In the genomic region with DNA sequence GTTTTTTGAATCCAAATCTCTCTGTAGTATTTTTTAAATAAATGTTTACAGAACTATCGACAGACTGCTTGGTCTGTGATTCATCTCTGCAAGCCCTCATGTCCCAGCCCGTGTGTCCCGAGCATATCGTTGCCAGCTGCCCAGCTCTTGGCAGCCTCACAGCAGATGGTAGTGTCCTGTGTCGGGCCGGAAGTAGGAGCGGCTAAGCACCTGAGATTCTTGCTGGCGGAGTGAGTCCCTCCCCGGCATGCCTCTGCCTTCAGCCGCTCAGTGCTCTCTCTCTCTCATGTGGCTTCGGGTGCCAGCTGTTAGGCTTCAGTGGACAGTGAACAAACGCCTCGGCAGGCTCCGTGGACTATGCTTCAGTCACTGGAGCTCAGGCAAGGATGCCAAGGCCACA, we compare ENCODE assay signal across 20 mouse cellular contexts. TPM values are rescaled to one million over a fixed set of nuclear protein-coding genes. Genes with fewer than 3 reads are reported as not detected.
DNase-seq lines count a peak whose midpoint lies in the region; ATAC-seq and TF ChIP-seq lines count a peak whose summit lies in the region.
"Had no signal": no experiment of that assay in that cellular context is flagged by ENCODE, and none has a peak within 500 bp of the region (broad histone marks: within the 10 kb centered on the region; RNA-seq: fewer than 3 reads in every experiment).

No protein-coding gene starts in this region.

- TF ChIP-seq CTCF in thymus, adult 2 months (IDR thresholded peaks at IDR 0.05; ENCODE audit: borderline replicate concordance, control insufficient read depth, extremely low read depth, insufficient read depth, low read length, poor library complexity) = no peak
- no peak for TF ChIP-seq CTCF in forebrain, postnatal 0 days (IDR thresholded peaks at IDR 0.05; ENCODE audit: low read depth)

- no peak overlapping the region for H3K9ac ChIP-seq in forebrain, embryonic 11.5 days (ENCODE audit: low read length)
- no peak overlapping the region for H3K9ac ChIP-seq in forebrain, postnatal 0 days
- H3K9ac ChIP-seq: liver, embryonic 13.5 days had no signal

- peaks cover 33% of the 10 kb centered on the region for H3K36me3 ChIP-seq in thymus, adult 2 months (ENCODE audit: control insufficient read depth, insufficient read depth, low read length)
- H3K36me3 ChIP-seq in forebrain, embryonic 11.5 days (ENCODE audit: control insufficient read depth, insufficient read depth, low read length) = peaks cover 20% of the 10 kb centered on the region; the same call in 1 of the 2 replicates
- H3K36me3 ChIP-seq in forebrain, postnatal 0 days (ENCODE audit: insufficient read depth) = peaks cover 48% of the 10 kb centered on the region

- H3K27me3 ChIP-seq in thymus, adult 2 months (ENCODE audit: control insufficient read depth, insufficient read depth, low read length) = no peaks in the 10 kb centered on the region
- no peaks in the 10 kb centered on the region for H3K27me3 ChIP-seq in forebrain, embryonic 11.5 days (ENCODE audit: control insufficient read depth, insufficient read depth, low read length)
- H3K27me3 ChIP-seq in forebrain, postnatal 0 days (ENCODE audit: insufficient read depth, low read length) = no peaks in the 10 kb centered on the region
- H3K27me3 ChIP-seq: liver, embryonic 13.5 days had no signal

- no peak overlapping the region for H3K4me2 ChIP-seq in forebrain, embryonic 11.5 days (ENCODE audit: low read depth, low read length, severe bottlenecking)
- H3K4me2 ChIP-seq in forebrain, postnatal 0 days (ENCODE audit: low read depth) = no peak overlapping the region
- H3K4me2 ChIP-seq: liver, embryonic 13.5 days had no signal

- DNase-seq in cerebellum, adult 11 months = peak; percentile 52
- DNase-seq in cerebellum, postnatal 4 days (ENCODE audit: low spot score in 2 of 2) = no peak
- peak; percentile 22 for DNase-seq in urinary bladder, postnatal 25 days (ENCODE audit: low spot score)
- no peak for DNase-seq in urinary bladder, postnatal 10 days (ENCODE audit: low spot score)
- DNase-seq in kidney, postnatal 36 days = peak; percentile 37 to 42
- no peak for DNase-seq in thymus, adult 2 months
- DNase-seq in forebrain, embryonic 11.5 days (ENCODE audit: low spot score) = no peak
- DNase-seq in forebrain, postnatal 0 days = no peak
- DNase-seq: adrenal gland, postnatal 25 days; gastrocnemius, postnatal 14 days; heart, postnatal 4 days; liver, embryonic 13.5 days; right cerebral cortex, postnatal 14 days; thymus, postnatal 14 days had no signal

- TF ChIP-seq POLR2A in thymus, adult 2 months (IDR thresholded peaks at IDR 0.05; ENCODE audit: control insufficient read depth, extremely low read depth, insufficient read depth, low read length, poor library complexity) = no peak

- H3K4me3 ChIP-seq in thymus, adult 2 months (ENCODE audit: control insufficient read depth, insufficient read depth, low read length) = no peak overlapping the region
- H3K4me3 ChIP-seq in forebrain, embryonic 11.5 days (ENCODE audit: low read depth, low read length) = no peak overlapping the region
- no peak overlapping the region for H3K4me3 ChIP-seq in forebrain, postnatal 0 days (ENCODE audit: low read depth, low read length)
- H3K4me3 ChIP-seq: heart, embryonic 10.5 days; liver, embryonic 13.5 days; megakaryocyte, embryonic 14.5 days had no signal

- no peaks in the 10 kb centered on the region for H3K9me3 ChIP-seq in forebrain, embryonic 11.5 days (ENCODE audit: control insufficient read depth, low read length)
- no peaks in the 10 kb centered on the region for H3K9me3 ChIP-seq in forebrain, postnatal 0 days (ENCODE audit: low read length)
- H3K9me3 ChIP-seq: heart, embryonic 10.5 days; liver, embryonic 13.5 days; megakaryocyte, embryonic 14.5 days had no signal

- no peak for ATAC-seq in forebrain, embryonic 11.5 days (replicated peaks; ENCODE audit: low FRiP score)
- no peak for ATAC-seq in forebrain, postnatal 0 days
- ATAC-seq: forebrain, embryonic 16.5 days had no signal

- H3K4me1 ChIP-seq in thymus, adult 2 months (replicated peaks; ENCODE audit: control insufficient read depth, insufficient read depth, low read length) = no peaks in the 10 kb centered on the region
- H3K4me1 ChIP-seq in forebrain, embryonic 11.5 days (replicated peaks; ENCODE audit: control insufficient read depth, insufficient read depth, low read length) = peaks cover 18% of the 10 kb centered on the region
- peaks cover 4% of the 10 kb centered on the region; the same call in 1 of the 2 replicates for H3K4me1 ChIP-seq in forebrain, postnatal 0 days (ENCODE audit: insufficient read depth)

- H3K27ac ChIP-seq in thymus, adult 2 months (ENCODE audit: control insufficient read depth, insufficient read depth, low read length) = no peak overlapping the region
- no peak overlapping the region for H3K27ac ChIP-seq in forebrain, embryonic 11.5 days (ENCODE audit: low read depth, low read length)
- no peak overlapping the region for H3K27ac ChIP-seq in forebrain, postnatal 0 days (ENCODE audit: low read depth, low read length)
- H3K27ac ChIP-seq: heart, embryonic 10.5 days; liver, embryonic 13.5 days had no signal

- 91% methylated on average over 14 of the region's 14 CpGs for WGBS in thymus, adult 2 months
- WGBS in forebrain, embryonic 11.5 days = 93% methylated on average over 14 of the region's 14 CpGs
- 85% methylated on average over 14 of the region's 14 CpGs for WGBS in forebrain, postnatal 0 days

RNA-seq across cellular contexts. Expression of gene Qrfp, which starts 6.9 kb away (rescaled TPM):
- 0.51 and 0.73 TPM in 2 replicates for polyA plus RNA-seq in thymus, adult 2 months (2012; rRNA removed)
- polyA plus RNA-seq in forebrain, embryonic 11.5 days (2014; fragmentation: Nextera tagmentation; extraction: Ambion mirVana) = 0.16 and 0.24 TPM in 2 replicates
- total RNA-seq in forebrain, postnatal 0 days (2014; rRNA removed) = 0.08 and 0.19 TPM in 2 replicates
- 0.06 TPM in 1 of 2 replicates, not detected in the other for polyA plus RNA-seq in forebrain, postnatal 0 days (2015; fragmentation: Nextera tagmentation; extraction: Ambion mirVana)
- total RNA-seq: adrenal gland, postnatal 25 days; gastrocnemius, postnatal 14 days; heart, postnatal 4 days; left cerebral cortex, postnatal 25 days had no signal
- polyA plus RNA-seq: heart, embryonic 10.5 days; intestine, embryonic 14.5 days had no signal

RNA-seq across cellular contexts. Expression of gene Fibcd1, which starts 42.3 kb away (rescaled TPM):
- 0.81 and 1.0 TPM in 2 replicates for polyA plus RNA-seq in thymus, adult 2 months (2012; rRNA removed)
- 0.24 and 0.39 TPM in 2 replicates for polyA plus RNA-seq in forebrain, embryonic 11.5 days (2014; fragmentation: Nextera tagmentation; extraction: Ambion mirVana)
- 8.9 and 12.7 TPM in 2 replicates for total RNA-seq in forebrain, postnatal 0 days (2014; rRNA removed)
- polyA plus RNA-seq in forebrain, postnatal 0 days (2015; fragmentation: Nextera tagmentation; extraction: Ambion mirVana) = 5.7 and 8.5 TPM in 2 replicates
- total RNA-seq: common myeloid progenitor, adult 5-6 weeks; gastrocnemius, postnatal 14 days; heart, postnatal 4 days had no signal

Comparison
In these comparisons a context has a peak if more than half of its experiments do, and no peak if none do; other contexts are left out.
1. DNase-seq: peak in cerebellum, adult 11 months (single experiment), urinary bladder, postnatal 25 days (single experiment) and kidney, postnatal 36 days (2 of 2); none in cerebellum, postnatal 4 days (0 of 2), urinary bladder, postnatal 10 days (single experiment), thymus, adult 2 months (single experiment), forebrain, embryonic 11.5 days (single experiment) and forebrain, postnatal 0 days (single experiment).